Mouse (Mus musculus) C2C12 (cell line): ENCODE data around the gene Snrnp70.

Experiments
- CEBPB ChIP-seq: IDR thresholded peaks from one replicate; pipeline ENCODE4 v1.6.1; 2011; ENCODE audit warnings: low read depth, mild to moderate bottlenecking, control low read depth, moderate library complexity
- CTCF ChIP-seq: IDR thresholded peaks from one replicate; pipeline ENCODE4 v1.5.1; 2011; ENCODE audit not compliant: control insufficient read depth, insufficient read depth, insufficient read length
- MAX ChIP-seq: IDR thresholded peaks from one replicate; pipeline ENCODE4 v1.6.1; 2011; ENCODE audit warnings: mild to moderate bottlenecking, control low read depth
- MYOD1 ChIP-seq: IDR thresholded peaks from one replicate; pipeline ENCODE4 v1.6.1; 2011; ENCODE audit warnings: low read depth; ENCODE audit not compliant: control insufficient read depth, insufficient read length
- MYOG ChIP-seq: IDR thresholded peaks from one replicate; pipeline ENCODE4 v1.6.1; 2011; ENCODE audit not compliant: control insufficient read depth, insufficient read length; ENCODE audit errors: extremely low read depth
- USF1 ChIP-seq: IDR thresholded peaks from one replicate; pipeline ENCODE4 v1.6.1; 2011; ENCODE audit warnings: low read depth, mild to moderate bottlenecking, control low read depth, moderate library complexity

- TF ChIP-seq CTCF = no peak
- TF ChIP-seq MYOD1 = no peak
- TF ChIP-seq MAX = no peak
- TF ChIP-seq USF1 = no peak
- no peak for TF ChIP-seq MYOG
- no peak for TF ChIP-seq CEBPB
These were observed at the start of gene Snrnp70 for GRCm38 (mm10) chr7:45395578-45396336.
